Mouse (Mus musculus) limb, embryonic 13.5 days (tissue): Measurements from ENCODE around the gene Aldoc. TPM values are rescaled to one million over a fixed set of nuclear protein-coding genes. Genes with fewer than 3 reads are reported as not detected.

Experiments used
- ATAC-seq: fragments of 200-750 bp; cut with Nextera tagmentation; 2 replicates; pipeline ENCODE4 v1.8.0; 2017; ENCODE audit warnings: low read depth, moderate number of reproducible peaks, moderate TSS enrichment; ENCODE audit not compliant: low FRiP score
- H3K27ac ChIP-seq: fragments of 300-500 bp; sonication (generic); 2 replicates; pipeline ENCODE4 v1.5.1; 2015; ENCODE audit warnings: inconsistent platforms, mild to moderate bottlenecking, moderate library complexity
- H3K27me3 ChIP-seq: fragments of 300-500 bp; sonication (generic); 2 replicates; pipeline ENCODE4 v1.6.1; 2015; ENCODE audit warnings: mild to moderate bottlenecking, inconsistent platforms
- H3K36me3 ChIP-seq: fragments of 300-500 bp; sonication (generic); 2 replicates; pipeline ENCODE4 v1.6.1; 2015; ENCODE audit warnings: inconsistent platforms, mild to moderate bottlenecking, moderate library complexity
- H3K4me1 ChIP-seq: fragments of 300-500 bp; sonication (generic); 2 replicates; pipeline ENCODE4 v1.6.1; 2015; ENCODE audit warnings: inconsistent platforms
- H3K4me2 ChIP-seq: fragments of 300-500 bp; sonication (generic); replicated peaks from 2 replicates; pipeline ENCODE4 v1.6.1; 2015; ENCODE audit warnings: inconsistent platforms, mild to moderate bottlenecking, moderate library complexity
- H3K4me3 ChIP-seq: fragments of 300-500 bp; sonication (generic); 2 replicates; pipeline ENCODE4 v1.5.1; 2015; ENCODE audit warnings: moderate library complexity, mild to moderate bottlenecking, inconsistent platforms
- H3K9ac ChIP-seq: fragments of 300-500 bp; sonication (generic); 2 replicates; pipeline ENCODE4 v1.6.1; 2015; ENCODE audit warnings: mild to moderate bottlenecking, inconsistent platforms
- H3K9me3 ChIP-seq: fragments of 300-500 bp; sonication (generic); 2 replicates; pipeline ENCODE4 v1.6.1; 2016; ENCODE audit warnings: inconsistent platforms
- WGBS: fragments of 180-500 bp; shearing (Covaris S2); methylation state at CpG from one replicate; pipeline ENCODE4 v1.1.7; 2015; 5-methylcytosine and 5-hydroxymethylcytosine counted together
- polyA plus RNA-seq: library from polyadenylated mRNA; unstranded; fragments of >200 nt; fragmentation: Nextera tagmentation; extraction: Ambion mirVana; gene quantifications from 2 replicates; pipeline ENCODE4 v1.2.1, GENCODE M21; 2015

Gene Aldoc
- polyA plus RNA-seq, 1 experiment from 2014 or later, result 6.5 TPM

DNA sequence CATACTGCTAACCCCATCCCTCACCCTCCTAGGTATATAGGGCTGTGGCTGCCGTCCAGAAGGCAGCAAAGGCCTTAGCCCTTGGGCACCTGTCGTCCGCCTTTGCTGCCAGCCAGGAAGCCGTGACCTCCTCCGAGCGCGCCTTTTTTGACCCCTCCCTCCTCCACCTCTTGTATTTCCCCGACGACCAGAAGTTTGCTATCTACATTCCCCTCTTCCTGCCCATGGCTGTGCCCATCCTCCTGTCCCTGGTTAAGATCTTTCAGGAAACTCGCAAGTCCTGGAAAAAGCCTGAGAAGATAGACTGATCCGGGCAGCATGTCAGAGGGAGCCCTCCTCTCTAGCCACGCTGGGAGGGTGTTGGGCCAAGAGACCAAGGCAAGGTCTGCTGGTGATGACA lies 18.9 kb downstream of the Aldoc start:
- H3K36me3 ChIP-seq, result peaks cover 45% of the 10 kb centered on the region
- WGBS, result 82% methylated on average over 12 of the region's 12 CpGs
- no peaks in the 10 kb centered on the region for H3K27me3 ChIP-seq
- no peak overlapping the region for H3K27ac ChIP-seq
- H3K4me1 ChIP-seq, result peaks cover 32% of the 10 kb centered on the region
- H3K9ac ChIP-seq, result no peak overlapping the region
- ATAC-seq, result no peak
- no peak overlapping the region for H3K4me3 ChIP-seq
- H3K9me3 ChIP-seq, result no peaks in the 10 kb centered on the region
- no peak overlapping the region for H3K4me2 ChIP-seq

DNA sequence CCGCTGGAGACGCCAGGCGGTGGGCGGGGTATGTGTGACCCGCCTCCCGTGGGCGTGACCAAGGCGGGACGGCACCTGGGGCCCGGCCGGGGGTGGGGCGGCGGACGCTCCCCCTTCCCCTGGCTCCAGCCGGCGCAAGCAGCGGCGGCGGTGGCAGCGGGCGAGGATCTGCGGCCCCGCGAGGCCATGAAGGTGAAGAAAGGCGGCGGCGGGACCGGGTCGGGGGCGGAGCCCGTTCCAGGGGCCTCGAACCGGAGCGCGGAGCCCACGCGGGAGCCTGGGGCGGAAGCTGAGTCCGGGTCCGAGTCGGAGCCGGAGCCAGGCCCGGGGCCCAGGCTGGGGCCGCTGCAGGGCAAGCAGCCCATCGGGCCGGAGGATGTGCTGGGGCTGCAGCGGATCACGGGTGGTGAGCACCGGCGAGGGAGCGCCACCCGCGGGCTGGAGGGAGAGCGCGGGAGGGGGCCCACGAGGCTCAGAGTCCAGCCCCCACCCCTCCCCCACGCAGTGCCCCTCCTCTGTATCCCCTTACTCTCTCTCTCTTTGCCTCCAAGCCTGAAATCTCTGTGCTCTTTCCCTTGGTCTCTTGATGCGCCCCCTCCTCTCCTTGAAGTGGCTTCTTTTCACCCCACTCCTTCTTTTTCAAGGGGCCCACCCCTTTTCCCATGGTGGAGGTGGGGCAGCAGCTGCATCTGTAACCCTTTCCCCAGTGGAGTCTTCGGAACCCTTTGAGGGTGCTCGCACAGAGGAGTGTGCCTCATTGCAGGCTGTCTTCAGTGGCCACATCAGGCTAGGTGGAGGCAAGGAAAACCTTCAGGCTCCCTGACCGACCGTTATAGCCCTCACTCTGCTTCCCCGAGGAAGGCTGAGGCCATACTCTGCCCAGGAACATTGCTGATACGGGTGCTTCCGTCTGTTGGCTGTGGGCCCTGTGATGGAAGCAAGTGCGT lies 20.9 kb downstream of the Aldoc start, which contains the start of gene Unc119:
Gene Unc119 (plus strand): TSS at position 102 of the 947 bp plus-strand sequence.
- peak; percentile 89 for ATAC-seq
- Histone ChIP-seq H3K9ac (peak within 1 kb of the TSS; percentile 96), H3K9me3 (no peaks in the 10 kb centered on the region), H3K27me3 (no peaks in the 10 kb centered on the region), H3K4me3 (peak within 1 kb of the TSS; percentile 91), H3K4me1 (peaks cover 37% of the 10 kb centered on the region), H3K36me3 (peaks cover 46% of the 10 kb centered on the region), H3K4me2 (peak within 1 kb of the TSS; percentile 89), H3K27ac (peak within 1 kb of the TSS; percentile 93)
- WGBS, result 1% methylated on average over 55 of the region's 66 CpGs

DNA sequence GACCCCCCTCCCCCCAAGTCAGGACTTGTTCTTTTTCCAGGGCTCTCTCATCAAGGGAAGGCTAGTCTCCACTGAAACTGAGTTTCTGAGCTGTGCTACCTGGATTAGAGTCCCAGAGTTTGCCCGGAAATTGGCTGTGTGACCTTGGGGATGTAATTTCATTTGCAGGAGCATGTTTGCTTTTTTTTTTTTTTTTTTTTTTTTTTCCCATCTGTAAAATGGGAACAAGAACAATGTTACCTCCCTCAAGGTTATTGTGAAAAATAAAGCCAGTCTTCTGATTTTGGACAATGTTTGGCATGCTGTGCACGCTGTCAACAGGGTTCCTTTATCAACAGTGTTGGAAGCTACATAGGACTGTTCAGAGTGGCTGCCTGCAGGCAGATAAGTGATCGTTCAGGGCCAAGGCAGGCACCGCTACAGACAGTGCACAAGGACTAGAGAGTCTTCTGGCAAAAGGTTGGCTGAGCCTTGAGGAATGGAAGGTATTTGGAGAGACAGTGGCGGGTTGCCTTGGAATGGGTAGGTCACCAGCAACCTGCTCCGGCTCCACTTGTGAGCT lies 21.6 kb downstream of the Aldoc start:
- Histone ChIP-seq H3K4me3 (peak overlapping the region; percentile 91), H3K36me3 (peaks cover 46% of the 10 kb centered on the region), H3K4me2 (peak overlapping the region; percentile 89), H3K9me3 (no peaks in the 10 kb centered on the region), H3K27ac (peak overlapping the region; percentile 93; the same call in 1 of the 2 replicates), H3K27me3 (no peaks in the 10 kb centered on the region), H3K9ac (peak overlapping the region; percentile 96), H3K4me1 (peaks cover 38% of the 10 kb centered on the region)
- 79% methylated on average over 6 of the region's 6 CpGs for WGBS
- no peak for ATAC-seq

DNA sequence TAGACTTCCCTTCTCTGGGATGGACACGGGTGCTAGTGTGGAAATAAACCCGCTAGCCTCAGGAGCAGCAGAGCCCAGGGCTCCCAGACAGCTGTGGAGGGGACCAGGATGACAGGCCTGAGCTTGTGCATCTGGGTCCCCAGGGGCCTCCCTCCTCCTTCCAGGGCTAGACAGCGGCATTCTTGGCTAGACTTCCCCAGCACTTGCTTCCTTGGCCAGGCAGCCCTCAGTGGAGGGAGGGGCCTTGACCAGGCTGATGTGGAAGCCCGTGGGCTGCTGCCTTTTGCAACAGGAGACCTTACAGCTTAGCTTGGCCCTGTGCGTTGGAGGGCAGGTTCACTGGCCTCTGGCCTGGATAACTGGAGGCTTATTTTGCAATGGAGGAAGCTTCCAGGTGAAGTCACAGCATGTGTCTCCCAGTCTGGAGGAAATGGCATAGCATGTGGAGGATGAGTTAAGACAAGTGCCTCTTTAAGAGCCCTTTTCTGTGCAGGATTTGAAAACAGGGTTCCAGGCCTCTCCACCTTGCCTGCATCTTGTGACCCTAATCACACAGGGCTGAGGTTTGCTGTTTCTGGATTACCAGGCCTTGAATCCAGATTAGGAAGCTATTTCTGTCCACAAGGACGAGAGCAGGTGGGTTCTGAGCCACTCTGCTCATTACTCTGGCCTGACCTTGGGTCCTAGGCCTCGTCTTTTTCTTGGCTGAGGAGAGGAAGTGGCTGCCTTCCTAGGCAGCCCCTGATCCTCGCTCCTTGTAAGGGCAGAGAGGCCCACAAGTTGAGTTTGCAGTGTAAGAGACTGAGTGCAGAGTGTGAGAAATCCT lies 22.3 kb downstream of the Aldoc start:
- H3K9ac ChIP-seq, result peak overlapping the region; percentile 55
- no peaks in the 10 kb centered on the region for H3K27me3 ChIP-seq
- peaks cover 43% of the 10 kb centered on the region for H3K36me3 ChIP-seq
- peaks cover 45% of the 10 kb centered on the region for H3K4me1 ChIP-seq
- peak overlapping the region; percentile 91 for H3K4me3 ChIP-seq
- no peak for ATAC-seq
- H3K4me2 ChIP-seq, result peak overlapping the region; percentile 89
- no peaks in the 10 kb centered on the region for H3K9me3 ChIP-seq
- 66% methylated on average over 8 of the region's 8 CpGs for WGBS
- peak overlapping the region; percentile 52; the same call in 1 of the 2 replicates for H3K27ac ChIP-seq

DNA sequence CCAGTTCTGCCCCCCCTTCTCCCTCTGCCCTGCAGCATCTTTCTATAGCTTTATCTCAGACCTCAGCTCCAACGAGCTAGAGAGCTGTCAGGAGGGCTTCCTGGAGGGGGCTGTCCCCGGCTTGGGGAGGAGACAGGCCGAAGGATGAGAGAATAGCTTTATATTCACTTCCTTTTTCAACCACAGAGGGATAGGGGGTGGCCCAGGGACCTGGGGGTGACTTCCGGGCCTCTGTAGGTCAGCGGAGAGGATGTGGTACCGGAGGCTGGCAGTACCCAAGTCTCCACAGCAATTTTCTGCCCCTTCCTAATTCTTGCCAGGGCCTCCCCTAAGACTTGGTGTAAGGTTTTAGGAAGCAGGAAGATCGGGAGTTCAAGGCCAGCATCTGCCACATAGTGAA lies 23.0 kb downstream of the Aldoc start:
- Histone ChIP-seq H3K9ac (peak overlapping the region; percentile 50; the same call in 1 of the 2 replicates), H3K4me1 (peaks cover 45% of the 10 kb centered on the region), H3K36me3 (peaks cover 36% of the 10 kb centered on the region), H3K4me2 (peak overlapping the region; percentile 89; the same call in 1 of the 2 replicates), H3K27ac (peak overlapping the region; percentile 22; the same call in 1 of the 2 replicates), H3K9me3 (no peaks in the 10 kb centered on the region), H3K4me3 (no peak overlapping the region), H3K27me3 (no peaks in the 10 kb centered on the region)
- ATAC-seq, result no peak
- 79% methylated on average over 7 of the region's 7 CpGs for WGBS

DNA sequence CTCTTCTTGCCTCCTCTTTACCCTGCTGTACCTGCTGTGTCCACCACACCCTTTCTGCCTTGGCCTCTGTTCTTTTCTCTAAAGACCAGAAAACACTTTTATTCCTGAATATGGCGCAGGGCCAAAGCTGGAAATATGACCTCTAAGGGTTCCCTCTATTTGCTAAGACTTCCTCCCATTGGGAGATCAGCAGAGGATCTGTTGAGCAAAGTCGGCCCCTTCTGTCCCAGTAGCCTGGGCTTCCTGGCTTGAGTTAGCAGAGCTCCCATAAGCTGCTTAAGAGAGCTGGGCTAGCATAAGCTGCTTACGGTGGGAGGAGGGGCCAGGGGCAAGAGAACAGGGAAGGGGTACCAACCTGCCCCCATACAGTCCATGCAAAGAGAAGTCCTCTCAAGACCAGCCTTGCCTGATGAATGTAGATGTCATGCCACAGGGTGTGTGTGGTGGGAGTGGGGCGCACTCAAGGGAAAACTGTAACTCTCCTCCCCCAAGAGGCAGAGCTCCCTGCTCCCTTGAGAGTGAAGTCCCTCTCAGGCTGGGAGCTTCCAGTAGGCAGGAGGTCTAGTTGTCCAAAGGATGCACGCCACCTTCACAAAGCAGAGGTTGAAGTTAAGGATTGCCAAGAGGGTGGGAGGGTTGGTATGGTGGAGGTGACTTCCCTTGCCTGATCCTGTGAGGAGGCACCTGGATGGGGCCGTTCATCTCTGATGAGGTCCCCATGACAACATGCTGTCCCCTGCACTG lies 23.7 kb downstream of the Aldoc start:
- H3K27me3 ChIP-seq, result no peaks in the 10 kb centered on the region
- H3K27ac ChIP-seq, result no peak overlapping the region
- no peak overlapping the region for H3K4me3 ChIP-seq
- H3K36me3 ChIP-seq, result peaks cover 30% of the 10 kb centered on the region
- ATAC-seq, result no peak
- peaks cover 45% of the 10 kb centered on the region for H3K4me1 ChIP-seq
- H3K9me3 ChIP-seq, result no peaks in the 10 kb centered on the region
- WGBS, result 72% methylated on average over 6 of the region's 6 CpGs
- H3K9ac ChIP-seq, result peak overlapping the region; percentile 45; the same call in 1 of the 2 replicates
- H3K4me2 ChIP-seq, result 0 out of 2 replicates have a peak overlapping the region, but pooled peaks have one; percentile 89

DNA sequence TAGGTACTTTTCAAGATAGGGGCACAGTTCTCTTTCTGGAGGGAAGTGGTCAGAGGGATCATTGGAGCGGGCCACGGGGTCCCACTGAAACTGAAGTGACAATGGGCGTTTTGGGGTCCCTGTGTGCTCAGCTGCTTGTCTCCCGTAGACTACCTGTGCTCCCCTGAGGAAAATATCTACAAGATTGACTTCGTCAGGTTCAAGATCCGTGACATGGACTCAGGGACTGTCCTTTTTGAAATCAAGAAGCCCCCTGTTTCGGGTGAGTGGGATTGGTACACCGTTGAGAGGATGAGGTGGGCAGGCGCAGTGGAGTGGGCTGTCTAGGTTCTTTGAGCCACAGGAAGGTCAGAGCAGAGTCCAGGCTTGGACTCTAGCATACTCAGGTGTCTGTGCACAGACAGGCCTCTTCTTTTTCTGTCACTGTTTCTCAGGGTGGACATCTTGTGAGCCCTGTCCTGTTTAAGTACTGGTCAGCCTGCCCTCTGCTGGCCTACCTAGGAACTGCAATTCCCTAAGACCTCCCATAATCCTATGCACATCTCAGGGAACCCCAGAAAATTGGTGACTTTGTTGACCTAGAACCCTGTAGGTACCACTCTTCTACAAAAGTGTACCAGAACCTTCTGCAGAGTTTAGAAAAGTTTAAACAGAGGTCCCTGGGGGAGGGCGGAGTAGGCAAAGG lies 24.4 kb downstream of the Aldoc start:
- peaks cover 26% of the 10 kb centered on the region for H3K36me3 ChIP-seq
- H3K27me3 ChIP-seq, result no peaks in the 10 kb centered on the region
- no peaks in the 10 kb centered on the region for H3K9me3 ChIP-seq
- WGBS, result 94% methylated on average over 10 of the region's 10 CpGs
- no peak for ATAC-seq
- H3K4me3 ChIP-seq, result no peak overlapping the region
- no peak overlapping the region for H3K27ac ChIP-seq
- no peak overlapping the region for H3K4me2 ChIP-seq
- H3K4me1 ChIP-seq, result peaks cover 45% of the 10 kb centered on the region
- no peak overlapping the region for H3K9ac ChIP-seq

DNA sequence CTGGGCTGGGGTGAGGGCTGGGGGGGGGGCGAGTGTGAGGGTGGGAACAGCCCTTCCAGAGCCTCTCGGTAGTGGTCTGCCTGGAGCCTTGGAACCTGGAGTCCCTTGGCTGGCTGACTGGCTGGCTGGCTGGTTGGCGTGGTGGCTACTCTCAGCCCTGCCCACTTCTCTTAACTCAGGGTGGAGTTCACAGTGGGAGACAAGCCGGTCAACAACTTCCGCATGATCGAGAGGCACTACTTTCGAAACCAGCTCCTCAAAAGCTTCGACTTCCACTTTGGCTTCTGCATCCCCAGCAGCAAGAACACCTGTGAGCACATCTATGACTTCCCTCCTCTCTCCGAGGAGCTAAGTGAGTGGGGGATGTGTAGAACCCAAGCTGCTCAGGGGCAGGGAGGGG lies 25.1 kb downstream of the Aldoc start:
- Histone ChIP-seq H3K9me3 (no peaks in the 10 kb centered on the region), H3K4me2 (no peak overlapping the region), H3K27ac (no peak overlapping the region), H3K9ac (no peak overlapping the region), H3K36me3 (peaks cover 26% of the 10 kb centered on the region), H3K27me3 (no peaks in the 10 kb centered on the region), H3K4me3 (no peak overlapping the region), H3K4me1 (peaks cover 43% of the 10 kb centered on the region)
- no peak for ATAC-seq
- 75% methylated on average over 9 of the region's 9 CpGs for WGBS

DNA sequence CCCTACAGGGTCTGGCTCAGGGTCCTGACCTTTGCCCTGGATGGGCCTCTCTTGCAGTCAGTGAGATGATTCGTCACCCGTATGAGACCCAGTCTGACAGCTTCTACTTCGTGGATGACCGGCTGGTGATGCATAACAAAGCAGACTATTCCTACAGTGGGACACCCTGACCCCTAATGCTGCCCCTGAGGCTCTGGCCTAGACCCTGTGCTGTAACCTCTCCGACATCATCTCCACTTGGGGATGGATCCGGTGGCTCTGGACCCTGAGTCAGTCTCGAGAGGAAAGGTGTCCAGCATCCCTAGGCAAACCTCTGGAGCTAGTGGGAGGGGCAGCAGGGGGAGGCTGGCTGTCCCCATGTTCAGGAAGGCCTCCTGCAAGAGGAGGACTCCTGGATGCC lies 25.7 kb downstream of the Aldoc start:
- no peaks in the 10 kb centered on the region for H3K9me3 ChIP-seq
- 61% methylated on average over 7 of the region's 7 CpGs for WGBS

DNA sequence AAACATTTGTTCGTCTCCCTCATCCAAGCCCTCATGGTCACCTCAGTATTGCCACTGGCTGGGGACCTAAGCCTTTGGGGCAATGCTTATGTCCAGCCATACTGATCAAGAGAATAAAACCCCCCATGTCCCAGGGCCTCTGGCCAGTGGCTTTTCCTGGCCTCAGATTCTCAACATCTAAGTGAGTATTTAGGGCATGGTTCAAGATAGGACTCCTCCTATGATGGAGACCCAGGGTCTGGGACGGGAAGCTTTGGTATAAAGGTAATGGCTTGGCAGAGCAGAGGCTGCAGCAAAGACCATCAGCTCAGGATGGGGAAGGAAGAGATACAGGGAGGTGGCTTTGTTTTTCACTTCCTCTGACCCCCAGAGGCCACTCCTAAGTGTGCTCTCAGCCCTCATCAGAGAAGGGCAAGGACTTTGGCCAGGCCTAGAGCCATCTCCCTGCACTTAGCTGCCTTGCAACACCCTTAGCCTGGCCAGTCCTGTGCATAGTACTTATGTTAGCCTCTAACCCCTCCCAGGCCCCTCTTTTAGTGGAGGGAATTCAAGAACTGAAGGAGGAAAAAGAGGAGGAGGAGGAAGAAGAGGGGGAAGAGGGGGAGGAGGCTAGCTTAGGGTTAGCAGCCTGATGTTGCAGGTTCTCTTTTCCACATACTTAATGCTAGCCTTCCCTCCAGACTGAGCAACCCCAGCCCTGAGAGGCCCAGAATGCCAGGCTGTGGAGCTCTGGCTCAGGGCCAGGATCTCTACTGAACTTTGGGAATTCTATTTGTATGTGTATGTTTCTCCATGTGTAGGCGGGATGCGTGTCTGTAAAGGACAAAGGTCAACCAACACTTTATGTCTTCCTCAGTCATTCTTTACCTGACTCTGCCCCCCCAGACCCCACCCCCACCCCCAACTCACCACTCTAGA lies 26.9 kb downstream of the Aldoc start:
- H3K4me3 ChIP-seq, result no peak overlapping the region
- 0 out of 2 replicates have a peak overlapping the region, but pooled peaks have one; percentile 22 for H3K27ac ChIP-seq
- peaks cover 26% of the 10 kb centered on the region for H3K36me3 ChIP-seq
- H3K4me2 ChIP-seq, result no peak overlapping the region
- 89% methylated on average over 4 of the region's 4 CpGs for WGBS
- H3K4me1 ChIP-seq, result peaks cover 33% of the 10 kb centered on the region
- no peaks in the 10 kb centered on the region for H3K27me3 ChIP-seq
- no peaks in the 10 kb centered on the region for H3K9me3 ChIP-seq
- H3K9ac ChIP-seq, result 0 out of 2 replicates have a peak overlapping the region, but pooled peaks have one; percentile 25
- ATAC-seq, result no peak

More for the DNA sequence above, 25.7 kb downstream of the Aldoc start:
- Histone ChIP-seq H3K4me1 (peaks cover 41% of the 10 kb centered on the region), H3K4me2 (no peak overlapping the region), H3K4me3 (no peak overlapping the region), H3K36me3 (peaks cover 26% of the 10 kb centered on the region), H3K27me3 (no peaks in the 10 kb centered on the region), H3K9ac (no peak overlapping the region), H3K27ac (no peak overlapping the region)
- no peak for ATAC-seq
